Mouse (Mus musculus): ENCODE measurements at regions not wholly inside any gene's neighbourhood (a gene's known extent, or its start where the extent isn't known, plus 50 kb on each side); places are given as distances from the start of the nearest gene placed in this dataset.

- no peak for TF ChIP-seq CTCF (IDR thresholded peaks at IDR 0.05; ENCODE audit: control insufficient read depth, insufficient read depth, insufficient read length)
- TF ChIP-seq USF1 (IDR thresholded peaks at IDR 0.05; ENCODE audit: low read depth), result no peak
- no peak for TF ChIP-seq CEBPB (IDR thresholded peaks at IDR 0.05; ENCODE audit: low read depth)
- TF ChIP-seq FOSL1 (IDR thresholded peaks at IDR 0.05; ENCODE audit: insufficient read depth, low read length, poor library complexity, severe bottlenecking), result no peak
- TF ChIP-seq MAX (IDR thresholded peaks at IDR 0.05), result no peak
Observed at GRCm38 (mm10) chr13:111997980-111998945, 189.5 kb upstream of the Map3k1 start.
